Mouse (Mus musculus) heart, adult 18-20 months (tissue): ENCODE data around the gene Cpe. TPM values are rescaled to one million over a fixed set of nuclear protein-coding genes. Genes with fewer than 3 reads are reported as not detected.
A peak's percentile ranks its signal among the peaks of the same experiment; 100 is the strongest.
"Not testable (repeated sequence)": the region's sequence is repeated elsewhere in the genome, so short reads cannot be mapped to it uniquely, and the experiment has no call there.

ENCODE experiments used
- DNase-seq, 2 experiments: peaks; one replicate each; pipeline ENCODE4 v3.0.0; 2021 to 2022; ENCODE audit warnings: mixed read lengths in 1 of 2
- total RNA-seq, 2 experiments: library from RNA; stranded (reverse); gene quantifications; 2 replicates each; pipeline ENCODE4 v1.2.3; 2021

Gene Cpe
- total RNA-seq, 2 experiments from 2014 or later: 259 to 260 TPM

DNA sequence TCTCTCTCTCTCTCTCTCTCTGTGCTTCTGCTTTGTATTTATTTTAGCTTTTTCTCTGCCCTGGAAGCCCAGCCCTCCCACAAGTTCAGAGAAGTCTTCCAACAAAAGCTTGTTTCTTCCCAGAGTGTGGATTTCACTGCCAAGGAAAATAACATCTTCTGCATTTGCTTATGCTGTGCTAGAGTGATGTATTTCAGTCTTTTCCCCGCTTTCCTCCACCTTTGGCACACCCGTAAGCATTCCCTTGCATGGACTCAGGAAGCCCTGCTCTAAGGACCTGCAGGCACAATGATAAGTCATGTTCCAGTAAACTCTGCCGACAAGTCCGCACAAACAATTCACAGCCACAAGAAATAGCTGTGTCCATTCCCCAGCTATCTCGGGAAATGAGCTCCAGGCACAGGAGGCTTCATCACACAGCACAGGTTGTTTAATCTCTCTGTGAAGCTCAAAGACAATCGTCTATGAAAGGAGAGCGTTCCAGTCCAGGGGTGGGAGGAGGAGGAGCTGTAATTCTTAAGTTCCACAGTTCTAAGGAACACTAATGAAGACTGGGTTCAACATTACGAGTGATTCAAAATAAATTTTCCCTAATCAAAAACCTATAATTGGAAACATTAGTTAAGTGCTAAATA, 17.8 kb downstream of the Cpe start:
- peak; percentile 37 to 54 for DNase-seq

DNA sequence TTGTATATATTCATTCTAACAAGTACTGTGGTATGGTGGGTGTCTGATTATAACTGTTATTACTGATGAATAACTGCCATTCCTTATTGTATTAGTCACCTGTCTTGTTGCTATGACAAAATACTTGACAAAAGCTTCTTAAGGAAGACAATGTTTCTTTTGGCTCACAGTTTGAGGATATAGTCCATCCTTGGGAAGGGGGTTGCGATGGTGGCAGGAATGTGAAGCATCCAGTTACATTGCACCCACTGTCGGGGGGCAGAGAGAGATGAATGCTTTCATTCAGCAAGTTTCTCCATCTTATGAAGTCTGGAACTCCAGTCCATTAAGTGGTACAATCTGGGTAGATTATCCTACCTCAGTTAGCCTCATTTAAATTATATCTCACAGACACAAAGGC, 19.9 kb downstream of the Cpe start:
- no peak for DNase-seq

DNA sequence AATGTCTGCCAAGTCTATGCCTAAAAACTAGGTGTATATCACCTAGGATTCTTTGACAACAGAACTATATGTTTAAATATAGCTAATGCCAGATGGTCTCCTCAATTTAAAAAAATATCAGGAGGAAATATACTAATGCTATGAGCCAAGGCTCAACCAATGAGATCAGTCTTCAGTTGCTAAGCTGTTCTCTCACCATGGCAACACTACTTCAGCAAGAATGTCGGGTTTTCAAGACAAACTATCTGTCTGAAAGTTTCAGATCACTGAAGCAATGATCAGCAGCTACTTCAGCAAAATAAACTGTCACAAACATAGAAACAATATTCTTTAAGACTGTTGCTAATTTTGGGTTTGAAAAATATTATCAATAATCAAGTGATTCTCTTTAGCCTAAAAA, 20.9 kb downstream of the Cpe start:
- DNase-seq: no peak

DNA sequence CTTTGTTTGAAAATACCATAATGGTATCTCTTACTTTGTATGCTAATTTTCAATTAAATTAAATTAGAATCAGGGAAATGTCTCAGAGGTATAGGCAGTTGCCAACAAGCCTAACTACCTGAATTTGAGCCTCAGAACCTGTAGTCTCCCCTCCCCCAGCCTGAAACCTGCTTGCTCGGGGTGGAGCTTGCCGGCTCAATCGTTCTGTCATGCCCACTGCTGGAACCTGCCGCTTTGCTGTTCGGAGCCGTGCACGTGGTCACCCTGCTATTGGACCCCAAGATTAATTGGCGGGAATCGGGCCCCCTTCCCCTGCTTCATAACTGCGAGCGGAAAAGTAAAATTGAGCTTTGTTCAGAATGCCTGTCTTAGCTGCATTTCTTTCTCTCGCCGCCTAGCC, 26.5 kb downstream of the Cpe start:
- DNase-seq: not testable (repeated sequence)

DNA sequence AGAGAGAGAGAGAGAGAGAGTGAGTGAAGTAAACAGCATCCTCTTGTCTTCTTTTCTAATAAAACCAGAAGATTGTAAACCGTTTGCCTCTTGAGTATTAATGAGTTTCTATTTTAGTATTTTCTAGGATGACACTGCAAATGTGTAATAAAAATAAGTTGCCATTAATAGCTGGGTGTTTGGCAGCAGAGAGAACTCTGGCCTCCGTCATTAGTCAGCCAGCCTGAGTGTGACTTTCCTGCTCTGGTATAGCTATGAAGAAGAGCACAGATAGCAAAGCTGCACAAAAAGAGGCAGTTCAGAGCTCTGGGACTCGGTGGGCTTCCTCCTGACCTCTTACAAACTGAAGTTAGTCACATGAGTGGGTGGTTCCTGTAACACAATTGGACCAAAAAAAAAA, 27.3 kb downstream of the Cpe start:
- peak; percentile 51 to 66 for DNase-seq

DNA sequence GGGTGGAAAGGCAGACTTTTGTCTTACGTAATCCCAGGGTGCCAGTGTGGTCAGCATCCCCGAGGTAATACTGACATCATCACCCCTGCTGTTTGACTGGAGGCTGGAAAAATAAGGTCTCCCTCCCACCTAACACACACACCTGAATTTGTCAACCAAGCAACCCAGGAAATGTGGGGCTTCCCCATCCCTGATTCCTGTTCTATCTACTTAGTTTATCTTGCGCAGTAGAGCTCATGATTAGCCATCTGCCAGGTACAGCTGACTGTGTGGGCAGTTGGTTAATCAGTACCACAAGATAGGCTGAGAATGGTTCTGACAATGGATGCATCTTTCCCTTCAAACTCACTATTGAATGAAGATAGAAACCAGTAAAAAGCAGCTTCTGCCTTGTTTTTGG, 28.0 kb downstream of the Cpe start:
- DNase-seq: no peak

DNA sequence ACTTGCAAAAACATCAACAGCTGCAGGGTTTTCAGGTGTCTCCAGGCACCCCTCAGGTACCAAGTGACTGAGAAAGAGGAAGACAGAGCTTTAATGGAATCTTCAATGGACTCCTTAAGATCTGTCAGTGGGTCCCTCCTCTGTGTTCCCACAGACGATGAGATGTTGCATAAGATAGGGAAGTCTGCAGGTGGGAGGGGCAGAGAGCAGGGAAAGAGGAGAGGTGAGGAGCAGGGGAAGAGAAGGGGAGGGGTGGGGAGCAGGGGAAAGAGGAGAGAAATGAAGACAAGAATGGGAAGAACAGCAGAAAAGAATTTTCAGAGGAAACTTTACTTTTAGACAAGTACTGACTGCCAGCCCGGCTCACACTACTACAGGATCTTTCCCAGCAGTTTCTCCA, 28.5 kb downstream of the Cpe start:
- no peak for DNase-seq

DNA sequence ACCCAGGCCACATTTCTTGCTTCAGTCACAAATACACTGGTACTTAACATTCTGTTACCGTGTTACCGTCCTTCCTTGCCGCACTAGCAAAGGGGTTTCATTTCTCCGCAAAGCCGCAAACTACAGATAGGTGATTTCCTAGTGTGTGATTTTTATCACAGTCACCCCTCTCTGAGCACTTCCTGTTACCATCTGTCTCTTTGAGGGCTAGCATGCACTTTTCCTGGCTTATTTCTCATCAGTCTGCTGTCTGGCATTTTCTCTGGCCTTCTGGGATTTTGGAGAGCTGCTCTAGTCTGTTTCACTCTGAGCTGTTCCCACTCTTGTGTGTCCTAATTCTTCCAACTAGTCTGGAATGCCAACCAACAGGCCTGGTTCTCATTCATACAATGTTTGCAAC, 33.8 kb downstream of the Cpe start:
- no peak for DNase-seq

DNA sequence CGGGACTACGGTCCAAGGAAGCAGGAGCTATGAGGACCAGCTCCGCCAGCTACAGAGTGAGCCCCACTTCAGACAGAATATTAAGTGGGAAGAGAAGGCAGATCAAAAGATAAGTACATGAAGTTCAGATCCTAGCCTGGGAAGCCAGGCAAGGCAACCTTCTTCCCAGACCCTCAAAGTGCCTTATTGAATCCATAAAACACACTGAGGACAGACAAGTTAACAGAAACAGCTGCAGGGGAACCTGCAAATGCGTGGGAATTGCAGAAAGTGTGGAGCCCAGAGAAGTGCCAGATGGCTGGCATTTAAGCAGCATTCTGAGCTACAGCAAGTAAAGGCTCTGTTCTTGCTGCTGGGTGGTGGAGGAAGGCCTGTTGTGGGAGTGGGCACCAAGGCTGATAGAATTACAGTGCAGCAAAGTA, 34.9 kb downstream of the Cpe start:
- DNase-seq: no peak

DNA sequence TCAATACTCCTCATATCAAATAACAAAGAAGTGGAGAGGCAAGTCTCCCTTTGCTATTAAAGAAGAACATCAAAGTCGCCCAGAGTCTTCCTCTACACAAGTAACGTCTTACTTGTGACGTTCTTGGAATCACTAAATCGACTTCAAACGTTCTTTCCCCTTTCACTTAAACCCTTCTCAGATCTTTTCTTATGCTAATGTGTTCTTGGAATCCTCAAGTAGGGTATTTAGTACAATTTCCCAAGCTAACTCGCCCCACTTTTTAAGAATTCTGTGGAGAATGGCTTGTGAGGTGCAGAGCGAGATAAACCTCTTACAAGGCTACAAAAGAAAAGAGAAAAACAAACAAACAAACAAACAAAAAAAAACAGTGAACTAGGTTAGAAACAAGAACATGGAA, 35.3 kb downstream of the Cpe start:
- no peak for DNase-seq

DNA sequence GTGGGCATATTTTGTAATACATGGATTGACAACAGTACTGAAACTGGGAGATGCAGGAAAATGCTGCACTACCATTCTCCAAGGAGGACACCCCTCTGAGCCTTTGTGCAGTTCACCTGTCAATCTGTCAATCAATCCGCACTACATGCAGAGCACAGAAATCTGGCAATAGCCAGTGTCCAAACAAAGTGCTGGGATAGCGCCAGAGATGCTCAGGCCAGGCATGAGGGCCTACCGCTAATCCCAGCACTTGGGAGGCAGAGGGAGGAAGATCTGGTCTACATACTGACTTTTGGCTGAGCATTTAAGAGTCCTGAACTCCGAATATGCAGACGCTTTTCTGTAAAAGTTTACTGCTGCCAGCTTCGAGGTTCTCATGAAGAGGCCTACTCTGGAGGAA, 37.0 kb downstream of the Cpe start:
- no peak for DNase-seq

DNA sequence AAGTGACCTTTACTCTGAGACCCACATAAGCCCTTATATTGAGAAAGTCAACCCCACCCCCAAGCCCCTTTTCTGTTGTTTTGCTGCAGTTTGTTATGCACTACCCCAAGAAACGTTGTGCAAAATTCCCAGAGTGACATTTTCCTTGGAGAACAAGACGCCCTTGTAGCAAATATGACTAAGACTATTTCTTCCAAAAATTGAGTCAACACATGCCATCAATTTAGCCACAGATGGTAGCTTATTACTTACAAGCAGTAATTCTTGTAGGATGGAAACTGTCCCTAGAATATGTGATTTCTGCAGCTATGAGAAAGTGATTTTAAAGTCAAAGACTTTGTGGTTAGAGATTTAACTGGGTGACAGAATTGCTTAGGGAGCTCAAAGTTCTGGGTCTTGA, 37.8 kb downstream of the Cpe start:
- DNase-seq: no peak

DNA sequence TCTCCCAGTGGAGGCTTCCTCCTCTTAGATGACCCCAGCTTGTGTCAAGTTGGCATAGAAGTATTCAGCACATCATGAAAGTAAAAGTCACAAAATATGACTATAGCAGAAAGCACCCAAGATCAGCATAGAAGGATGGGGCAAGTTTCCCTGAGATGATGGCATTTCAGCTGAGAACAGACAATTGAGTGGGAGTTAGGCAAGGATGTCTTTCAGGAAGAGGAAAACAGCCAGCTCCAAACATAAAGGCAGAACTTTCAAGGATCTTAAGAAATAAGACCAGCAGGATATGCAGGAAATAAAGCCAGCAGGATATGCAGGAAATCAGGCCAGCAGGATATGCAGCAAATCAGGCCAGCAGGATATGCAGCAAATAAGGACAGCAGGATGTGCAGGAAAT, 40.6 kb downstream of the Cpe start:
- no peak for DNase-seq

DNA sequence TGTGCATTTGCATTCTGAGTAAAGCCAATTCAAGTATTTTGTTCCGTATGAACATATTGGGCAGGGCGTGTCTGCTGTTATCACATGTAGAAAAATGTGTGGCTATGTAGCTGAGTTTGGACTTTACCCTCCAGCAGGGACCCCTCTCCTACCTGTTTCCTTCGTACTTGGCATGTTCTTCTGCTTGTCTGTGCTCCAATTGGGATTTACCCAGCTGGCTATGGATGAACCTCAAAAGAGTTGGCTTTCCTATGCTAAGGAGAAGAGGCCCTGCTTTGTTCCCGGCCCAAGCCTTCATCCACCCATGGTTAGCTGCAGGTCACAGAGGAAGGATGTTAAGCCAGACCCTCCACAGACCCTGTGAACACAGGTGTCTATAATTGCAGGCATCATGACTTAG, 44.8 kb downstream of the Cpe start:
- DNase-seq: no peak

DNA sequence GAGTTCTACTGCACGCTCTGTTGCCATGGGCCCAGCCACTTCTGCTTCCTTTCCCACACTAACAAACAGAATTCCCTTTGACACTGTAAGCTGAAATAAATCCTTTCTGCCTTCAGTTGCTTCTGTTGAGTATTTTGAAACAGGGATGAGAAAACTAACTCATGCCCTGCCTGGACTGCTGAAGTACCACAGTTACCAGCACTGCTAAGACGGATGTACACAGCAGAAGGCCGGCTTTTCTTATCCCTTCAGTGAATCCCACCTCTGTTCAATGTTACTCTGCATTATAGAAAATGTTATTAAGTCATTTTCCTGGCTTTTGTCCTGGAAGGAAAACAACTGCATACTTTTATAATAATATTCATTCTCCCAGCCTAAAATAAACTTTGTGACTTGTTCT, 45.7 kb downstream of the Cpe start:
- no peak for DNase-seq

DNA sequence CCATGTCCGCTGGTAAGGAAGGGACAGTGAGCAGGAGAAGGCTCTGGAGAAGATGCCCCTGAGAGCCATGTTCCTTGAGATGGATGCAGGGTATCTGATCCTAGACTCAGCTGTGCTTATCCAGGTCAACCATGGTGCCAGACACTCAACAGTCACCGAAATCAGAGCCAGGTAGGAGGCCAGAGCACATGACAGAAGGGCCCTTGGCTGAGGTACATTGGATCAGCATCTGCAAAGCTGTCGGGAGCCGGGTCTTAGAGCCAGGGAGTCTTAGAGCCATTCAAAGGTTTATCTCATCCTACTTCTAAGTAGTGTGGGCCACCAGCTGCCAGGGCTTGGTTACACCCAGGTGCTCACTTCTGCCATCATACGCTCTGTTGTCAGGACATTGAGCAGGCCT, 46.4 kb downstream of the Cpe start:
- DNase-seq: no peak

DNA sequence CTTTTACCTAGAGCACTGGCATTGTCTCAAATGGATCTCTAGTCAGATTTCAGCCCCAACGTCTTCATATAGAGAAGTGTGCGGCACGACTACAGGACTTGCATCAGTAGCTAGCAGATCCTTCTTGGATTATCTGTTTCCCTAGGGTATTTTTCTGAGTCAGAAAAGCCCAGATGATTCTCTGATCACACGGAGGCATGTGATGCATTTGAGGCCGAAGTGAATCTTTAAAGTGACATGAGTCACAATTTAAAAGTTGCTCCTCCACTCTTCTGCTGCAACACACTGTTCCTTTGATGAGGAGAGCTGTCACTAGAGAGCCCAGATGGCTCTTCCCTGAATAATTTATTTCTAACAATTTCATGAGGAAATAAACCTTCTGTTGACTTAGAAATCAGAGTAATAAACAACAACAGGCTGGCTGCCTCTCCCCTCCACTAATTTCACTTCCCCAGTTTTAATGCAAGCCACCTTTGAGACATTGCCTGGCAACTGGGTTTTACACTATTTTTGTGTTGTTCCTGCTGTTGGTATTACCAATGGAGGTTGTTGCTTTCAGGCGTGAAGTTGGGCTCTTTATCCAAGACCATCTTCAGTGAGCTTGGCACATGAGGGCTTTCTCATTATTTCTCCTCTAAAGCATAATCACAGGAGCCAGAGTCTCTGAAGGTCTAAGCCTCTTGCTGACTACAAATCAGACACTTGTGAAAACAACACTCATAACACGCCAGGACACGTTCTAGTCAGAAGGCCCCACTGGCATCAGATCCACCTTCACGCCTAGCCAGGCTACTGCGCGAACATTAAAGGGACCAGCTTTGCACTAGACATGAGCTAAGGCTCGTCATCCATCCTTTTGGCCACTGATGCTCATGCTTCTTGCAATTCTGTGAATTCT, 48.5 kb downstream of the Cpe start:
- DNase-seq: no peak

DNA sequence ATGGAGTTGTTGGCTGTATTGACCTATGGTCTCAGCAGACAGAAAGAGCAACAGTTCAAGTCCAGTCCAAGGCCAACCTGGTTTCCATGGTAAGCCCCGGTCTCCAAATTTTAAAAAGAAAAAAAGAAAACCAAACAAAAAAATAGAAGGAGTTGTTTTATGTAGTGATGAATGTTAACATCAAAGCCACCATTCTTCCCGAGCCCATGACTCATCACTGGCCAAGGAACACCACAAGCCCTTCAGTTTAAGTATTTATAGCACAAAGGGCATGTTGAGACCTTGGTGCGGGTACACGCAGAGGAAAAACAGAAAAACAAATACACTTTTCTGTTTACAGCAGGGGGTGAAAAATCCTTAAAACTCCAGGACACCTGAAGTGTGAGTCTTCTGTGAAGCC, 49.5 kb downstream of the Cpe start:
- DNase-seq: peak; percentile 22 to 29

DNA sequence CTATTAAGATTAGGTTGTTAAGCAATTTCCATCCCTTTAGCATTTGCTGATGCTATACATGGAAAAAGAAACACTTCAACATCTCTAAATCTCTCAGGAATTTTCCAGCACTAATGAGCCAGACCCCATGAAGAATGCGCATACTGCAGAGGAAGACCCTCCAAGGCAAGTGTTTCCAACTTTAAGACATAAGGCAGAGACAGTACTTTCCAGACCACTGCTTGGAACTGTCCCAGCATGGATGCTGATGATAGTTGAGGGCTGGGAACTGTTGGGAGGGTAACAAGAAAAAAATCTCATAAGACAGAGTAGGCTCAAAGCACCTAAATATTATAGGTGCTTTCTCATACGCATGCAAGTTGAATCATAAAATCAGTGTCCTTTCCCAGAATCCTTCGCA, 50.1 kb downstream of the Cpe start:
- DNase-seq: no peak

DNA sequence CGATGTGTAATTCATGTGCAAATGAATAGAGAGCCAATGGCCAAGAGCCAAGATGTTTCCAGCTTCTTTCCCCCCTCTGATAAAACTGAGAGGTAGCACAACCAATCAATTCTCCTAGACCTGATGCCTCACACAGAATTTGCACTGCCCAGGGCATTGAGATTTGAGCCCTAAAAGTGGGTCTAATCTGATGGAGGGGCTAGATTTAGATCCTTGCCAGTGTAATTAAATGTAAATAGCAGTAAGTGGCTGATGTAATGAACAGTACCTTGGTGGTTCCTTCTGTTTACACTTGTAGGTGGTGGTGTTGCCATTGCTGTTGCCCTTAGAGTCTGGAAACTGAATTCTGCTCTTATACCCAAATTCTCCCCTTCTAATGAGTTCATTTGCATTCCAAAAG, 52.3 kb downstream of the Cpe start:
- no peak for DNase-seq

DNA sequence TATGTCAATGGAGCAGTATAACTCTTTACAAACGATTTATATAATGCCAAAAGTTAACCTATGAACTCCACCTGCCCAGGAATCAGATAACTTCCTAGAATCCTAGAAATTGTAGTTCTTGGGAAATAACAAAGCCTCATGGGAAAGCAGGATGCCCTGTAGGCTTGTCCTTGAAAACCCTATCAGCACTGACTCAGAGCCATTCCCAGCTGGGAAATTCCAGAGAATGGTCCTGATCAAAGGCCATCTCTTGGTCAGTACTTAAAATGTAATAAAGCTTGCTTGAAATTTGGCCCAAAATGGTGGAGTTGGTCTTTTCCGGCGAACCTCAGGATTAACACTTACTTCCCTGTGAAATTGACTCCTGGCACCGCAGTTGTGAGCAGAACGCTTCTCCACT, 53.2 kb downstream of the Cpe start:
- no peak for DNase-seq

DNA sequence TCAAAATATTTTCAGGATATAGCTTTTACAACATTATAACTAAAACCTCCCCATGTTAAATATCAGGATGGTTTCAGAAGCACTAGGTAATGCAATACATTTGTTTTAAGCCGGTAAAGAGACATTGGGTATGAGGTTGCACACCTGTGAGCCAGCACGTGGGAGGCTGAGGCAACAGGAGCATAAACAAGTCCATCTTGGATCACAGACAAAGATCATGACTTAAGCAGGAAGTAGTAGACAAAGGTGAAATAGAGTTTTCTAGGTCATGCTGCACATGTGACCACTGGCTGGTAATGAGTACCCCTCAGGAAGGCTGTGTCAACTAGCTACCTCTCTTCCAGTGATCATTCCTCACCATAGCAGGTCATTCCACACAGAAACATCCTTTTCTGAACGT, 58.0 kb downstream of the Cpe start:
- no peak for DNase-seq

DNA sequence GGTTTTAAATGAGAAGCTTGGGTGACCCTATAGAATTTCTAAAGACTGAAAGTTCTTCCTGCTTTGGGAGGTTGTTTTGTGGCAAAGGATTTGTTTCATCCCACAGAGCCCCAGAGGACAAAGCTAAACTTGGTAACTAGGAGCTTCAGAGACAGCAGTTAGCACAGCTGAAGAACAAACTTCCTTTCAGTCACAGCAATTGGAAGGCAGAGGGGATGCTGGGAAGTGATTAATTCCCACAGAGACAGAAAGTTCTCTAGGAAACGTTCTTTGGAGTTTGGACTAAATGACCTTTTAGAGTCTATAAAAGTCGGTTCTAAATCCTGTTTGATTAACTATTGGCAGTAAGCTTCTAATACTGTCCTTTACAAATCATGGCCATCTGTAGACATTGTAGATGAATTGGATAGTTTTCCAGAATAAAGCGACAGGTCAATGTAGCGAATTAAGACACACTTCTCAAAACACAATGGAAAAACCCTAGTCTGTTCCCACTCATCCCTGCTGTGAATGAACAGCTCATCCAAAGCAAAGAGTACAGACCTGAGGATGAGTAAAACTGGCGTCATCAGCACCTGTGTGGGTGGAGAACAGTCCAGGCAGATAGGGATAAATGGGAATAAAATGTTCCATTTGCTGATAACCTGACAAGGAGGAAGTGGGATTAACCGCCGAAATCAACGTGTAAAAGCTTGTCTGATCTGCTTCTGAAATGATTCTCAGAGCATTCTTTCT, 58.6 kb downstream of the Cpe start:
- peak in 1 of 2 experiments; percentile 27 for DNase-seq
